Mouse (Mus musculus): ENCODE measurements around the gene Abat. TPM values are rescaled to one million over a fixed set of nuclear protein-coding genes. Genes with fewer than 3 reads are reported as not detected.

The Abat gene
- total and polyA plus RNA-seq, 2 experiments = 150 to 168 TPM

GRCm38 (mm10) chr16:8667261-8667660 lies 154.0 kb downstream of the Abat start:
- no peak overlapping the region for H3K4me3 ChIP-seq (ENCODE audit: insufficient read depth, low read depth, low read length)
- no peak overlapping the region for H3K9ac ChIP-seq (ENCODE audit: low read depth, low read length)
- peaks cover 51% of the 10 kb centered on the region for H3K4me1 ChIP-seq (ENCODE audit: control insufficient read depth, insufficient read depth, low read length)
- peaks cover 4% of the 10 kb centered on the region for H3K36me3 ChIP-seq (ENCODE audit: control insufficient read depth, insufficient read depth, low read length)
- H3K27ac ChIP-seq (replicated peaks; ENCODE audit: insufficient read depth, low read depth, low read length) = peak overlapping the region; percentile 6; the same call in 1 of the 2 replicates
- peaks cover 56% of the 10 kb centered on the region for H3K79me2 ChIP-seq (ENCODE audit: control insufficient read depth, insufficient read depth, low read length)
- WGBS = 24% methylated on average over 7 of the region's 7 CpGs
- peak; percentile 55 for DNase-seq (ENCODE audit: extremely low read depth, low read depth, low spot score)
- H3K27me3 ChIP-seq (ENCODE audit: control insufficient read depth, insufficient read depth, low read length) = no peaks in the 10 kb centered on the region
- TF ChIP-seq CTCF (IDR thresholded peaks at IDR 0.05; ENCODE audit: low read depth, low read length) (no peak), POLR2A (IDR thresholded peaks at IDR 0.05; ENCODE audit: extremely low read depth, insufficient read depth, low read length) (no peak)

GRCm38 (mm10) chr16:8667814-8668213 lies 154.6 kb downstream of the Abat start:
- TF ChIP-seq CTCF (IDR thresholded peaks at IDR 0.05; ENCODE audit: low read depth, low read length) (no peak), POLR2A (IDR thresholded peaks at IDR 0.05; ENCODE audit: extremely low read depth, insufficient read depth, low read length) (no peak)
- Histone ChIP-seq H3K27me3 (ENCODE audit: control insufficient read depth, insufficient read depth, low read length) (no peaks in the 10 kb centered on the region), H3K79me2 (ENCODE audit: control insufficient read depth, insufficient read depth, low read length) (peaks cover 56% of the 10 kb centered on the region), H3K9ac (ENCODE audit: low read depth, low read length) (no peak overlapping the region), H3K27ac (replicated peaks; ENCODE audit: insufficient read depth, low read depth, low read length) (no peak overlapping the region), H3K4me1 (ENCODE audit: control insufficient read depth, insufficient read depth, low read length) (peaks cover 51% of the 10 kb centered on the region), H3K4me3 (ENCODE audit: insufficient read depth, low read depth, low read length) (no peak overlapping the region), H3K36me3 (ENCODE audit: control insufficient read depth, insufficient read depth, low read length) (no peaks in the 10 kb centered on the region)
- WGBS = 67% methylated on average over 4 of the region's 4 CpGs
- no peak for DNase-seq (ENCODE audit: extremely low read depth, low read depth, low spot score)

DNA sequence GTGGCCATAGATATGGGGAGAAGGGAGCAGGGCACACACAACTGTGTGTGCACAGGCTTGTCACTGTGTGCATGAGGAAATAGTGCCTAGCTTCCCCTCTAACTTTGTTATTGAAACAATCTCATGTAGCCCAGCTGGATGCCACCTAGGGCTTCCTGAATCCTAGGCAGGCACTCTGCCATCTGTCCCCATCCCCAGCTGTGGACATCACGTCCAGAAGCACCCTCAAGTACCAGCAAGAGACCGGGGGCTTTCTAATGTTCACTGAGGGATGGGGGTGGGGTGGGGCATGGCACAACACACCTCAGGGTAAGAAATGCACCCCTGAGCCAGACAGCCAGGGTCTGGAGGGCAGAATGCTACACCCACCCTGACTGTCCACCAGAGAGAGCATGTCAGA lies 155.2 kb downstream of the Abat start:
- H3K4me3 ChIP-seq (ENCODE audit: insufficient read depth, low read depth, low read length) = no peak overlapping the region
- H3K79me2 ChIP-seq (ENCODE audit: control insufficient read depth, insufficient read depth, low read length) = peaks cover 56% of the 10 kb centered on the region
- no peak for TF ChIP-seq CTCF (IDR thresholded peaks at IDR 0.05; ENCODE audit: low read depth, low read length)
- TF ChIP-seq POLR2A (IDR thresholded peaks at IDR 0.05; ENCODE audit: extremely low read depth, insufficient read depth, low read length) = no peak
- H3K27me3 ChIP-seq (ENCODE audit: control insufficient read depth, insufficient read depth, low read length) = no peaks in the 10 kb centered on the region
- WGBS = 84% methylated on average over 2 of the region's 2 CpGs
- H3K9ac ChIP-seq (ENCODE audit: low read depth, low read length) = no peak overlapping the region
- no peak for DNase-seq (ENCODE audit: extremely low read depth, low read depth, low spot score)
- H3K4me1 ChIP-seq (ENCODE audit: control insufficient read depth, insufficient read depth, low read length) = peaks cover 54% of the 10 kb centered on the region
- no peaks in the 10 kb centered on the region for H3K36me3 ChIP-seq (ENCODE audit: control insufficient read depth, insufficient read depth, low read length)
- H3K27ac ChIP-seq (replicated peaks; ENCODE audit: insufficient read depth, low read depth, low read length) = no peak overlapping the region

DNA sequence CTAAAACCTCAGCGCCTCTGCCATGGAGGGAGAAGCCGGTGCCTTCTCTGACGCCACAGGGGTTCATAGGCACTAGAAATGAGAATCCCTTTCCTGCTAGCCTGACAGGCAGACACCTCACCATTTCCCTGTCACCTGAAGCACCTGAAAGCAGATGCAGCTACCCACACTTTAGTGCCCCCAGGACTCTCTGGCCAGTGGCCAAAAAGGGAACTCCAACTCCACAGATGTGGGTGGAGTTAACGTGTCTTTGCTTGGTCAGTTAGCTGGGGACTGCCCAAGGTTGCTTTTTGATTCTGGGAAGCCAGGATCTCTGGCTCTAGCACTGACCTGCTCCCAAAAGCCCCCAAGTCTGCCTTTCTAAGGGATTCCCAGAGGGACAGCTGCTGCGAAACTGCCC lies 156.2 kb downstream of the Abat start:
- no peaks in the 10 kb centered on the region for H3K36me3 ChIP-seq (ENCODE audit: control insufficient read depth, insufficient read depth, low read length)
- H3K9ac ChIP-seq (ENCODE audit: low read depth, low read length) = no peak overlapping the region; the same call in 1 of the 2 replicates
- H3K4me3 ChIP-seq (ENCODE audit: insufficient read depth, low read depth, low read length) = no peak overlapping the region
- WGBS = 75% methylated on average over 5 of the region's 5 CpGs
- DNase-seq (ENCODE audit: extremely low read depth, low read depth, low spot score) = no peak
- TF ChIP-seq POLR2A (IDR thresholded peaks at IDR 0.05; ENCODE audit: extremely low read depth, insufficient read depth, low read length) (no peak), CTCF (IDR thresholded peaks at IDR 0.05; ENCODE audit: low read depth, low read length) (no peak)
- H3K79me2 ChIP-seq (ENCODE audit: control insufficient read depth, insufficient read depth, low read length) = peaks cover 55% of the 10 kb centered on the region
- no peaks in the 10 kb centered on the region for H3K27me3 ChIP-seq (ENCODE audit: control insufficient read depth, insufficient read depth, low read length)
- 0 out of 2 replicates have a peak overlapping the region, but pooled peaks have one; percentile 7 for H3K27ac ChIP-seq (replicated peaks; ENCODE audit: insufficient read depth, low read depth, low read length)
- H3K4me1 ChIP-seq (ENCODE audit: control insufficient read depth, insufficient read depth, low read length) = peaks cover 58% of the 10 kb centered on the region

GRCm38 (mm10) chr16:8670041-8671035 lies 157.1 kb downstream of the Abat start:
- 8% methylated on average over 14 of the region's 15 CpGs for WGBS
- Histone ChIP-seq H3K27me3 (ENCODE audit: control insufficient read depth, insufficient read depth, low read length) (no peaks in the 10 kb centered on the region), H3K27ac (replicated peaks; ENCODE audit: insufficient read depth, low read depth, low read length) (peak overlapping the region; percentile 93), H3K4me3 (ENCODE audit: insufficient read depth, low read depth, low read length) (peak overlapping the region; percentile 90), H3K9ac (ENCODE audit: low read depth, low read length) (peak overlapping the region; percentile 88), H3K79me2 (ENCODE audit: control insufficient read depth, insufficient read depth, low read length) (peaks cover 50% of the 10 kb centered on the region), H3K36me3 (ENCODE audit: control insufficient read depth, insufficient read depth, low read length) (no peaks in the 10 kb centered on the region), H3K4me1 (ENCODE audit: control insufficient read depth, insufficient read depth, low read length) (peaks cover 54% of the 10 kb centered on the region)
- peak; percentile 53 for DNase-seq (ENCODE audit: extremely low read depth, low read depth, low spot score)
- TF ChIP-seq CTCF (IDR thresholded peaks at IDR 0.05; ENCODE audit: low read depth, low read length) (no peak), POLR2A (IDR thresholded peaks at IDR 0.05; ENCODE audit: extremely low read depth, insufficient read depth, low read length) (no peak)

Other genes starting within 250 kb of the Abat start
- not detected in 2 replicates for gene Tmem114, start 88.3 kb upstream of the Abat start, total RNA-seq (2014; rRNA removed)
- not detected in 2 replicates for gene Tmem114, start 88.3 kb upstream of the Abat start, polyA plus RNA-seq (2012; rRNA removed)
- 14.9 and 17.2 TPM in 2 replicates for gene Mettl22, start 42.6 kb upstream of the Abat start, total RNA-seq (2014; rRNA removed)
- gene Mettl22, start 42.6 kb upstream of the Abat start, polyA plus RNA-seq (2012; rRNA removed) = 23.1 and 29.0 TPM in 2 replicates
- gene Pmm2, start 124.2 kb downstream of the Abat start, total RNA-seq (2014; rRNA removed) = 27.9 and 30.5 TPM in 2 replicates
- gene Pmm2, start 124.2 kb downstream of the Abat start, polyA plus RNA-seq (2012; rRNA removed) = 54.9 and 65.2 TPM in 2 replicates
- gene Tmem186, start 124.3 kb downstream of the Abat start, total RNA-seq (2014; rRNA removed) = 6.5 and 7.0 TPM in 2 replicates
- 8.0 and 8.7 TPM in 2 replicates for gene Tmem186, start 124.3 kb downstream of the Abat start, polyA plus RNA-seq (2012; rRNA removed)
- 55.6 and 57.5 TPM in 2 replicates for gene Carhsp1, start 158.7 kb downstream of the Abat start, total RNA-seq (2014; rRNA removed)
- 125 and 126 TPM in 2 replicates for gene Carhsp1, start 158.7 kb downstream of the Abat start, polyA plus RNA-seq (2012; rRNA removed)
- not detected in 2 replicates for gene Gm5767, start 167.3 kb downstream of the Abat start, total RNA-seq (2014; rRNA removed)
- 0.62 and 0.90 TPM in 2 replicates for gene Gm5767, start 167.3 kb downstream of the Abat start, polyA plus RNA-seq (2012; rRNA removed)

Data from liver, adult 2 months (tissue).